Mouse (Mus musculus): ENCODE measurements around the gene Nanp.

The Nanp gene

DNA sequence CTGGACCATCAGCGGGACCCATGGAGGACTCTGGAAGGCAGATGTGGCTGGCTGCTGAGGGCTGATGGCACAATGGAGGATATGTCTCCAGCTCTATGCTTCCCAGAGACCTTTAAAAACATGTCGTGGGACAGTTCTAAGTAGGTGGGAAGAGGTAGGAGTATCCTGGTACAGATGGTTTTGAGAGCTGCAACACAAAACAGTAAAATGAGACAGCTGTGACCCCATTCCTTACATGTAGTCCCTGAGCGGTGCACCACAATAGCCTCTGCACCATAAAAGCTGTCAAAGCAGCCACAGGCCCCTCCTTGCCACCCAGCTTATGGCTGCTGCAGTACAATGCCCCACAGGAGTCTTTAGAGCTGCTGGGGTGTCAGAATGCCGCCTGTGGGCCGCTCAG, 41.6 kb downstream of the Nanp start:
- peak; percentile 28 for DNase-seq (ENCODE audit: low spot score)

DNA sequence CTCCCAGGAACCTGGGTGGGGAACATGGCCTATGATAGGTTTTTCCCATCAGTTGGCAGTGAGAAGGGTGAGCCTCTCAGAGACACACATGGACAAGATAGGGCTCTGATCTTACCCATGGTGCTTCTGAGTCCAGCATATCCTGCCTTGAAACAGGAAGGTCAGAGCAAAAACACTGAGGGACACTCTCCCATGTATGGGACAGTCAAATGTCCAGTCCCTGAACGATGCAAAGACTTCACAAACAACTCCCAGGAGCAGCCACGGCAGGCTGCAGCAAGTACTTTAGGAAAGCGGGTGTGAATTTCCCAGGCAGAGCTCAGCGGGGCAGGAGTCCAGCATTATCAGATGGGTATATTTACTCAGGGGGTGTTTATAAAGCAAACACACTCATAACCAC, 43.9 kb downstream of the Nanp start:
- peak; percentile 29 for DNase-seq (ENCODE audit: low spot score)

DNA sequence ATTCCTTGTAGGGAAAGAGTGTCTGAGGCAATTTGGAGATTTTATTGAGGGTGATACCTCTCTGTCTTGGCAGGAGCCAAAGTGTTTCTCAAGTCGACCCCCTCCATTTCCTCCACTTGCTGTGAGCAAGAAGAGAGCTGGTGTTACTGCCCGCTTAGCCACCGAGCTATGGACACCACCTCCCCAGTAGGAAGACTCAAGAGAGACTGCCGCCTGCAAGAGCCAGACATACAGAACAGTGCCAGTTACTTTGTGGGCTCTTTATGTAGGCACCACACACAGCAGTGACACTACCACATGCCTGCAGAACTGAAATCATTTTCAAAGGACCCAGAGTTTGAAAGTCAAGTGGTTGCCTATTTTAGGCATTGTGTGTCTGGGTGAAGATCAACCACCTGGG, 48.1 kb downstream of the Nanp start:
- peak; percentile 25 for DNase-seq (ENCODE audit: low spot score)

DNA sequence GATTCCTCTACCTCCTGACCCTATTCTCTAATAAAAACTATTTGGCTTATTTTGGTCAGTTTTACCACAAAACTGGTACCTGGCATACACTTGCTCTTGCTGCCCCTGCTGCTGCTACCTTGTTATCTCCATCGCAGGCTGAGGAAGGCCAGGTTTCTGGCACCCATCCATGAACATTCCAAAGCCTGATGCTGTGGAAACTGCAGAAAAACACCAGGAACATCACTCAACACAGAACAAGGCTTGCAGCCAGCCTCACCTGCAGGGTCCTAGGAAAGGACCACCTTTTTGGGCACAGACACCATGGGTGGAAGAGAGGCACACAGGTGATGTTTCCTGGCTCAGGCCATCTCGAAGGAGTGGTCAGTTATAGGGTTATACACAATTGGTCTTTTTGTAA, 48.7 kb downstream of the Nanp start:
- peak; percentile 36 for DNase-seq (ENCODE audit: low spot score)

DNA sequence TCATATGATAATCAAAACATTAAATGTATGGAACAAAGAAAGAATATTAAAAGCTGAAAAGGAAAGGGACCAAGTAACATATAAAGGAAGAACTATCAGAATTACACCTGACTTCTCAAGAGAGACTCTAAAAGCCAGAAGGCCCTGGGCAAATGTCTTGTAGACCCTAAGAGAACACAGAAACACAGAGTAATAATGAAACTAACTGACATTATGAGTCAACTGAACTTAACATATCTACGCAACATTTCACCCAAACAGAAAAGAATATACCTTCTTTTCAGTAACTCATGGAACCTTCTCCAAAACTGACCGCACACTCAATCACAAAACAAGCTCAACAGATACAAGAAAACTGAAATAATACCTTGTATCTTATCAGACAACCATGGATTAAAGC, 53.8 kb downstream of the Nanp start:
- no peak for DNase-seq (ENCODE audit: low spot score)

DNA sequence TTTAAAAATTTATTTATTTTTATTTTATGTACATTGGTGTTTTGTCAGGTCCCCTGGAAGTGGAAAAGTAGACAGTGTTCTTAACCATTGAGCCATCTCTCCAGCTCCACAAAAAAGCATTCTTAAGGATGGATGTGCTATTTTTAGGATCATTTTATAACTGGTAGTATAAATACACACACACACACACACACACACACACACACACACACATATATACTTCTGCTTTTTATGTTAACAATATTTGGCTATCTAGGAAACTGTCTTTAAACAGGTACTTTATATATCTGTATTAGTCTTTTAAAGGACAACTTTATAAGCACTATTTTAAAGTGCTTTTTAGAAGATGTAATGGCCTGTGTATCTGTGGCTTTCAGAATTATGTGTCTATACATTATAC, 57.1 kb downstream of the Nanp start:
- DNase-seq (ENCODE audit: low spot score) = peak; percentile 2

DNA sequence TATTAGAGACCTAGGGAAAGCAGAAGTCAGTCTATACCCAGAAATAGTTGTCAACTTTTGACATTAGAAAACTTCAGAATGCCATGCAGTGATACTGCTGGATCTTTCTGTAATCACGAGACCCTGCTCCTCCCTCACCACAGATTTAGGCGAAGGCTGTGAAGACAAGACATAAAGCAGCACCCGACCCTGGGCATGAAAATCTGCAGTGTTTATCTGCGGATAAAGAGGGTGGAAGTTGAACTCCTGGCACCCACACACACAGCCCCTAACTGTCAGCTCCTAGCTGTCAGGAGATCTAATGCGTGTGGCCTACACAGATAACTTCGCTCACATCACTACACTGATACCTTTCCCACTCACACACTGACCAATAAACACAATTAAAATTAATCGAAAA, 57.7 kb downstream of the Nanp start:
- DNase-seq (ENCODE audit: low spot score) = peak; percentile 12

DNA sequence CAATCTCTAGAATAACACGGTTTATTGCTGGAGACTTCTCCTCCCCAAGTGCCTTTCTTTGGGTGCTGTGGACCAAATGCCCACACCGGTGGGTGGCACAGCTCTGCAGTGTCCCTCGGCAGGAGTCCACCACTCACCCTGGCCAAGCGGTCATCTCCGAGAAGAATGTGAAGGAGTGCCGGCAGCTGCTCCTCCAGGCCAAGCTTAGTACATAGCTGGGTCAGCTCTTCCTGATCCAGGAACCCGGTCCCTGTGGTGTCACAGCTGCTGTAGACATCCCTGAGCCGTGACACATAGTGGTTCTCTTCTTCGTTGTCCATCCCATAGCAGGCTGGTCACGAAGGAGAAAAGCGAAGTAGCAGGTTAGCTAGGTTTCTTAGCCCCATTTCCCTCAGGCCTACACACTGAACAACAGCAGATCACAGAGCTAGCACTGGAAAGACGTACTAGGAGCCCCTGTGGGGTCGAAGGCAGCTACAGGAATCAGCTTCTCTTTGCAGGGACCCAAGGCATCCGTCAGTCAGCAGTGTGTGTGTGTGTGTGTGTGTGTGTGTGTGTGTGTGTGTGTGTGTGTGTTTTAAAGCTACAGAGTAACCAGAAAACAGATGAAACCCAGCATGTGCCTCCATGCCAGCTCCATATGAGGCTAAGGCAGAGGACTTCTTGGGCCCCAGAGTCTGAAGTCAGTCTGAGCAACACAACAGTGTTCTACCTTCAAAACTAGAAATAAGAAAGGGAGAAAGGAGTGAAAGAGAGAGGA, 59.2 kb downstream of the Nanp start:
- DNase-seq (ENCODE audit: low spot score) = peak; percentile 29
